Mouse (Mus musculus) layer of hippocampus, adult 9-11 months (tissue): ENCODE measurements around the gene Hadha.

ENCODE experiments used
- DNase-seq: peaks from one replicate; pipeline ENCODE4 v3.0.0; 2022

Hadha gene

GRCm38 (mm10) chr5:30154474-30155394 is at the start of gene Hadha, which contains the start of gene Hadhb:
TSS of gene Hadha (minus strand) at chr5:30155162.
TSS of gene Hadhb (plus strand) at chr5:30155248.
- peak; percentile 92 for DNase-seq

GRCm38 (mm10) chr5:30204441-30204840 is 49.5 kb upstream of the Hadha start:
- DNase-seq: no peak

- no peak for DNase-seq
Measured at GRCm38 (mm10) chr5:30203216-30203885, 48.4 kb upstream of the Hadha start.

GRCm38 (mm10) chr5:30202221-30202620 is 47.3 kb upstream of the Hadha start:
- no peak for DNase-seq

GRCm38 (mm10) chr5:30201521-30201920 is 46.6 kb upstream of the Hadha start:
- peak; percentile 38 for DNase-seq

GRCm38 (mm10) chr5:30198257-30198656 is 43.3 kb upstream of the Hadha start:
- DNase-seq: no peak

GRCm38 (mm10) chr5:30195340-30195739 is 40.4 kb upstream of the Hadha start:
- no peak for DNase-seq

GRCm38 (mm10) chr5:30192452-30192851 is 37.5 kb upstream of the Hadha start:
- DNase-seq: no peak

GRCm38 (mm10) chr5:30187687-30188485 is 32.9 kb upstream of the Hadha start:
- DNase-seq: no peak

- no peak for DNase-seq
Measured at GRCm38 (mm10) chr5:30175811-30176210, 20.8 kb upstream of the Hadha start.

- no peak for DNase-seq
Measured at GRCm38 (mm10) chr5:30172931-30173692, 18.1 kb upstream of the Hadha start.

GRCm38 (mm10) chr5:30172115-30172514 is 17.2 kb upstream of the Hadha start:
- peak; percentile 19 for DNase-seq

GRCm38 (mm10) chr5:30170303-30170940 is 15.5 kb upstream of the Hadha start:
- DNase-seq: no peak

- DNase-seq: no peak
Measured at GRCm38 (mm10) chr5:30165234-30165946, 10.4 kb upstream of the Hadha start.

- no peak for DNase-seq
Measured at GRCm38 (mm10) chr5:30162339-30162738, 7.4 kb upstream of the Hadha start.

GRCm38 (mm10) chr5:30161836-30162235 is 6.9 kb upstream of the Hadha start:
- no peak for DNase-seq

- DNase-seq: peak; percentile 21
Measured at GRCm38 (mm10) chr5:30159601-30160000, 4.6 kb upstream of the Hadha start.

- DNase-seq: no peak
Measured at GRCm38 (mm10) chr5:30155821-30156629, 1.1 kb upstream of the Hadha start.

- no peak for DNase-seq
Measured at GRCm38 (mm10) chr5:30155395-30155792, 432 bp upstream of the Hadha start.

GRCm38 (mm10) chr5:30154013-30154412 is 949 bp downstream of the Hadha start:
- no peak for DNase-seq
